Mouse (Mus musculus) megakaryocyte, embryonic 14.5 days (primary cell): ENCODE data around the gene Errfi1.

Experiments used
- FLI1 ChIP-seq: IDR thresholded peaks from 2 replicates; pipeline ENCODE4 v1.6.1; 2012; ENCODE audit warnings: low read length, inconsistent platforms, mixed read lengths
- GATA1 ChIP-seq: IDR thresholded peaks from 3 replicates; pipeline ENCODE4 v1.6.1; 2012; ENCODE audit warnings: mixed read lengths, low read length, inconsistent platforms, borderline replicate concordance

DNA sequence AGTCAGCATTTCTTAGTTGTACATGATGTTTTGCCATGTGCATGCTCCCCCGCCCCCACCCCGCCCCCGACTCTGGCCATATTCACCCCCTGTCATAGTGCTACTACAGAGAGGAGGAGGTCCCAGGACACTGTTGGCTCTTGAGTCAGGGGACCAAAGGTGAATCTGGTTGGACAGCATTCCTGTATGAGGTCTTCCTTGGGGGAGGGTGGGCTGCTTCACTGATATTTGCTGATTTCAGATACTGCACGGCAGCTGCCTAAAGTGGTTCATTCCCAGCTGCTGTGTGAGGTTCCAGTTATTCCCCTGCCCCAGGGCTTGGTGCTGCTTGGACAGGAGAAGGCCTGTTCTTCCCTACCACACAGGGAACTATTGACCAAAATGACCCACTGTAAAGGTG is 34.8 kb downstream of the Errfi1 start:
- TF ChIP-seq GATA1 (no peak), FLI1 (no peak)
